Mouse (Mus musculus) midbrain, embryonic 16.5 days (tissue): ENCODE results near the gene Zcchc14. TPM values are rescaled to one million over a fixed set of nuclear protein-coding genes. Genes with fewer than 3 reads are reported as not detected.

Experiments
- ATAC-seq: fragments of 200-750 bp; cut with Nextera tagmentation; 2 replicates; pipeline ENCODE4 v1.8.0; 2017; ENCODE audit warnings: moderate TSS enrichment
- H3K27ac ChIP-seq: fragments of 300-500 bp; sonication (generic); 2 replicates; pipeline ENCODE4 v1.5.1; 2014; ENCODE audit warnings: mild to moderate bottlenecking, low read length, mixed read lengths
- H3K27me3 ChIP-seq: fragments of 300-500 bp; sonication (generic); 2 replicates; pipeline ENCODE4 v1.6.1; 2014; ENCODE audit warnings: low read depth, low read length, mixed read lengths; ENCODE audit not compliant: control insufficient read depth, insufficient read depth
- H3K36me3 ChIP-seq: fragments of 300-500 bp; sonication (generic); 2 replicates; pipeline ENCODE4 v1.6.1; 2014; ENCODE audit warnings: mild to moderate bottlenecking, low read length, moderate library complexity, mixed read lengths; ENCODE audit not compliant: control insufficient read depth, insufficient read depth
- H3K4me1 ChIP-seq: fragments of 300-500 bp; sonication (generic); 2 replicates; pipeline ENCODE4 v1.6.1; 2014; ENCODE audit warnings: mild to moderate bottlenecking, low read length, mixed read lengths; ENCODE audit not compliant: control insufficient read depth, insufficient read depth
- H3K4me2 ChIP-seq: fragments of 300-500 bp; sonication (generic); 2 replicates; pipeline ENCODE4 v1.6.1; 2014; ENCODE audit warnings: mild to moderate bottlenecking, low read length, mixed read lengths
- H3K4me3 ChIP-seq: fragments of 300-500 bp; sonication (generic); 2 replicates; pipeline ENCODE4 v1.5.1; 2014; ENCODE audit warnings: low read depth, mild to moderate bottlenecking, low read length, moderate library complexity, mixed read lengths
- H3K9ac ChIP-seq: fragments of 300-500 bp; sonication (generic); 2 replicates; pipeline ENCODE4 v1.6.1; 2014; ENCODE audit warnings: low read depth, low read length, mixed read lengths
- H3K9me3 ChIP-seq: fragments of 300-500 bp; sonication (generic); replicated peaks from 2 replicates; pipeline ENCODE4 v1.6.1; 2014; ENCODE audit warnings: mild to moderate bottlenecking, low read length, mixed read lengths; ENCODE audit not compliant: control insufficient read depth, poor library complexity, severe bottlenecking
- WGBS: fragments of 180-500 bp; shearing (Covaris S2); extraction: QIAGEN DNeasy Blood & Tissue Kit; methylation state at CpG from one replicate; pipeline ENCODE4 v1.1.7; 2014; 5-methylcytosine and 5-hydroxymethylcytosine counted together
- polyA plus RNA-seq: library from polyadenylated mRNA; unstranded; fragments of >200 nt; fragmentation: Nextera tagmentation; extraction: Ambion mirVana; gene quantifications from 2 replicates; pipeline ENCODE4 v1.2.1, GENCODE M21; 2015

Zcchc14 gene
- polyA plus RNA-seq, 1 experiment from 2014 or later = 23.9 TPM

GRCm38 (mm10) chr8:121621879-121622278 is 30.8 kb downstream of the Zcchc14 start:
- no peak for ATAC-seq
- H3K4me1 ChIP-seq = peaks cover 23% of the 10 kb centered on the region
- peaks cover 4% of the 10 kb centered on the region; the same call in 1 of the 2 replicates for H3K36me3 ChIP-seq
- WGBS = 59% methylated on average over 1 of the region's 1 CpGs
- no peaks in the 10 kb centered on the region for H3K9me3 ChIP-seq
- no peaks in the 10 kb centered on the region for H3K27me3 ChIP-seq
- H3K9ac ChIP-seq = no peak overlapping the region
- no peak overlapping the region for H3K27ac ChIP-seq
- no peak overlapping the region for H3K4me3 ChIP-seq
- no peak overlapping the region for H3K4me2 ChIP-seq

DNA sequence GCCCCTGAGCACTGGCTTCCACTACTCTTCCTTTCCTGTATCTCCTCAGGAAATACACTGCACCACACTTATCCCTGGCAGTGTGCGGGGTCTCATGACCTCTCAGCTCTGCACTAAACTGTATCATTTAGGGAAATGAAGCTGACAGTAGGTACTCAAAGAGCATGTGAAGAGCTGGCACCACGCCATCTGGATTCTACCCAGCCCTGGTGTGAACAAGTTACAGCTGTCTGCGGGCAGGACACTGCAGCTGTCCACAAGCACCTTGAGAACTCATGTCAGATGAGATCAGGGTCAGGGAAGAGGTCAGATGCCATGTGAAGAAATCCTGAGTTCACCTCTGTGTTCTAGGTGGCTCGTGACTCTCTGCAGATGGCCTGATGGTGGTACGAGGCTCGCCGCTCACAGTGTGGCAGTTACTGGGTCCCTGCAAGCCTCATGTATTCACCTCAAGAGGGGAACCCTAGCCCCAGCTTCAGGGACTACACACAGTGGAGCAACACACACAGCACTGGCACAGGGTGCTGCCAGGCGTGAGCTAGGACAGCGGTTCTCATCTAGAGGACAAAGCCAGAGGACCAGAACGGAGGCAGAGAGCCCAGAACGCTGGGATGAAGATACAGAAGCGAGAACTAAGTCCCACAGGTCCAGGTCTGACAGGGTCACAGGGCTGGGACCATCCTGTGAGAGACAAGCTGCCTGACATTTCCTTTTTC is 31.7 kb downstream of the Zcchc14 start:
- no peaks in the 10 kb centered on the region for H3K9me3 ChIP-seq
- H3K27ac ChIP-seq = no peak overlapping the region
- no peaks in the 10 kb centered on the region for H3K27me3 ChIP-seq
- no peak overlapping the region for H3K9ac ChIP-seq
- 88% methylated on average over 12 of the region's 12 CpGs for WGBS
- H3K4me2 ChIP-seq = no peak overlapping the region
- peaks cover 22% of the 10 kb centered on the region for H3K4me1 ChIP-seq
- H3K36me3 ChIP-seq = no peaks in the 10 kb centered on the region
- no peak for ATAC-seq
- no peak overlapping the region for H3K4me3 ChIP-seq

- no peak for ATAC-seq
- Histone ChIP-seq H3K4me3 (no peak overlapping the region), H3K27ac (peak overlapping the region; percentile 38; the same call in 1 of the 2 replicates), H3K9ac (no peak overlapping the region), H3K36me3 (no peaks in the 10 kb centered on the region), H3K27me3 (no peaks in the 10 kb centered on the region), H3K4me1 (peaks cover 12% of the 10 kb centered on the region; the same call in 1 of the 2 replicates), H3K4me2 (no peak overlapping the region), H3K9me3 (no peaks in the 10 kb centered on the region)
- 65% methylated on average over 7 of the region's 7 CpGs for WGBS
Observed at GRCm38 (mm10) chr8:121619401-121619995, 33.2 kb downstream of the Zcchc14 start.

DNA sequence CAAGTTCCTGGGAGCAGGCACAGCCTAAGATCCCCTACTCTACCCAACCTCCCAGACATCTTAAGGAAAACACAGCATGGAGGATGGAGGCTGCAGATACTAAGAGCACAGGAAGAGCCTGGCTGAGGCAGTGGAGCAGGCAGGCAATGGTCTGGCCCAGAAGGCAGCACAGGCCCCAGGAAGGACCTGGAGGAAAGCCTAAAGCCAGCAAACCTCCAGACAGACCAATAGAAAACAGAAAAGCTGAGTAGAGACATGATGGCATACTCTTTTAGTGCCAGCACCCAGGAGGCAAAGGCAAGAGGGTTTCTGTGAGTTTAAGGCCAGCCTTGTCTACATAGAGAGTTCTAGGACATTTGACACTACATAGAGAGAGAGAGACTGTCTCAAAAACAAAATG is 39.3 kb downstream of the Zcchc14 start:
- Histone ChIP-seq H3K9me3 (no peaks in the 10 kb centered on the region), H3K27me3 (no peaks in the 10 kb centered on the region), H3K27ac (no peak overlapping the region), H3K4me1 (peaks cover 2% of the 10 kb centered on the region; the same call in 1 of the 2 replicates), H3K36me3 (peaks cover 16% of the 10 kb centered on the region), H3K9ac (peak overlapping the region; percentile 25; the same call in 1 of the 2 replicates), H3K4me3 (no peak overlapping the region), H3K4me2 (no peak overlapping the region)
- no peak for ATAC-seq

GRCm38 (mm10) chr8:121609916-121610315 is 42.8 kb downstream of the Zcchc14 start:
- ATAC-seq = no peak
- H3K36me3 ChIP-seq = peaks cover 37% of the 10 kb centered on the region
- 93% methylated on average over 11 of the region's 11 CpGs for WGBS
- no peak overlapping the region for H3K4me3 ChIP-seq
- no peak overlapping the region for H3K27ac ChIP-seq
- H3K27me3 ChIP-seq = no peaks in the 10 kb centered on the region
- no peaks in the 10 kb centered on the region for H3K9me3 ChIP-seq
- H3K4me2 ChIP-seq = no peak overlapping the region
- H3K4me1 ChIP-seq = peaks cover 2% of the 10 kb centered on the region; the same call in 1 of the 2 replicates
- no peak overlapping the region for H3K9ac ChIP-seq

DNA sequence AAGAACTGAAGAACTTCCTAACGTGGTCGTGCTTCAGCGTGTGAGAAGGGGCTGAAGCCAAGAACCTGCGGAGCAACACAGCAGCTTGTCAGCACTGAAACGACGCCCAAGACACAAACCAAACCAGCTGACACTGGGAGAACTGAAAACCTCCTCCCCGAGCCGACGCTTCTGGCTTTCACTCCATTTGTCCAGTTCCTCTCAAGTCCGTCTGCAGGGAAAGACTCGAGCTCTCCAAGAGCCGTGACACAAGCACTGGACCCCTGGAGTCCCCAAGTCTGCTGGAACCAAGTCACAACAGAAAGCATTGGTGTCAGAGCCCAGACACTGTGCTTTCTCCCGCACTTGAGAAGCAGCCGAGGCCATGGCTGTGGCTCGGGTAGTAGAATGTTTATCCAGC is 43.5 kb downstream of the Zcchc14 start:
- Histone ChIP-seq H3K27me3 (no peaks in the 10 kb centered on the region), H3K4me2 (no peak overlapping the region), H3K9me3 (no peaks in the 10 kb centered on the region), H3K4me1 (peaks cover 2% of the 10 kb centered on the region; the same call in 1 of the 2 replicates), H3K9ac (no peak overlapping the region), H3K36me3 (peaks cover 43% of the 10 kb centered on the region), H3K27ac (no peak overlapping the region), H3K4me3 (no peak overlapping the region)
- 94% methylated on average over 15 of the region's 15 CpGs for WGBS
- no peak for ATAC-seq

DNA sequence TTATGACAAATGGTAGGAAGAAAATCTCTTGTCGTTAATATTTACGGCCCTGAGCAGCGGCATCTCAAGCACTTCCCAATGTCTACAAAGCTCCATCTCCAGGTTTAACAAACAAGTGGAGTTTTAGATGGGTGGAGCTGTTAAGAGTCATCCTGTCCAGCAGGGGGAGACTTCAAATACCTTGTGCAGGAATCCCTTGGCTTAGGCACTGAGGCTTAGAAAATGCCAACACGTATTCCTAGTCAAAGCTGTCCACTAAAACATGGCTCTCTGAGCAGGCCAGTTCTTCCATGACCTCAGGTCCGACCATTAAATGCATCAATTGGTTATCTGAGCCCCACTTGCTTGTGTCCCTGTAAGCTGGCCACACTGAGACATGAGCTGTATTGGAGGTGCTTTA is 45.0 kb downstream of the Zcchc14 start:
- no peak for ATAC-seq
- Histone ChIP-seq H3K36me3 (peaks cover 53% of the 10 kb centered on the region), H3K9me3 (no peaks in the 10 kb centered on the region), H3K27me3 (no peaks in the 10 kb centered on the region), H3K4me1 (no peaks in the 10 kb centered on the region), H3K4me3 (no peak overlapping the region), H3K9ac (no peak overlapping the region), H3K4me2 (no peak overlapping the region), H3K27ac (no peak overlapping the region)
- 92% methylated on average over 5 of the region's 5 CpGs for whole genome bisulfite sequencing

GRCm38 (mm10) chr8:121603801-121604200 is 48.9 kb downstream of the Zcchc14 start:
- Histone ChIP-seq H3K4me1 (no peaks in the 10 kb centered on the region), H3K9me3 (no peaks in the 10 kb centered on the region), H3K4me3 (no peak overlapping the region), H3K9ac (no peak overlapping the region), H3K4me2 (no peak overlapping the region), H3K36me3 (peaks cover 68% of the 10 kb centered on the region), H3K27me3 (no peaks in the 10 kb centered on the region), H3K27ac (no peak overlapping the region)
- WGBS = 98% methylated on average over 12 of the region's 12 CpGs
- no peak for ATAC-seq

DNA sequence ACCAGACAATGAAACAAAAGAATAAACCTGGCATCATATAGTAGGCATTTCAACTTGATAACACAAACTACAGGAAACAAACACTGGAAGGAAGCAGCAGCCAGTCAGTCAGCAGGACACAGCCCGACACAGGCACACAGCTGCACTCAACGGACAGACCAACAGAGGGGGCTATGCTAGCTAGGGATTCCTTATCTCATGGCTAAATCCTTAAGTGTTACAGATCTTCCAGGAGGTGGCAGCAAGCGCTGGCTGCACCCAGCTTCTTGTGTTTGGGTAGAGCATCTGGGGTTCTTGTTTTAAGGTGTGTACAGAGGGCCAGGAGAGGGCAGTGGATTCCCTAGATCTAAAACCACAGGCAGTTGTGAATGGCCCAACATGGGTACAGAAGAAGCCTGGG is 49.8 kb downstream of the Zcchc14 start:
- Histone ChIP-seq H3K9me3 (no peaks in the 10 kb centered on the region), H3K36me3 (peaks cover 58% of the 10 kb centered on the region), H3K4me3 (no peak overlapping the region), H3K4me2 (no peak overlapping the region), H3K27me3 (no peaks in the 10 kb centered on the region), H3K9ac (no peak overlapping the region), H3K4me1 (no peaks in the 10 kb centered on the region), H3K27ac (no peak overlapping the region)
- WGBS = 27% methylated on average over 3 of the region's 3 CpGs
- ATAC-seq = no peak
